Mouse (Mus musculus) C2C12 (cell line): ENCODE measurements around the gene Gata1.

ENCODE experiments used
- CEBPB ChIP-seq: IDR thresholded peaks from one replicate; pipeline ENCODE4 v1.6.1; 2011; ENCODE audit warnings: low read depth, mild to moderate bottlenecking, control low read depth, moderate library complexity
- CTCF ChIP-seq: IDR thresholded peaks from one replicate; pipeline ENCODE4 v1.5.1; 2011; ENCODE audit not compliant: control insufficient read depth, insufficient read depth, insufficient read length
- FOSL1 ChIP-seq: IDR thresholded peaks from one replicate; pipeline ENCODE4 v1.8.0; 2011; ENCODE audit warnings: mild to moderate bottlenecking, low read length; ENCODE audit not compliant: poor library complexity, insufficient read depth, severe bottlenecking
- MAX ChIP-seq: IDR thresholded peaks from one replicate; pipeline ENCODE4 v1.6.1; 2011; ENCODE audit warnings: mild to moderate bottlenecking, control low read depth
- MYOD1 ChIP-seq: IDR thresholded peaks from one replicate; pipeline ENCODE4 v1.6.1; 2011; ENCODE audit warnings: low read depth; ENCODE audit not compliant: control insufficient read depth, insufficient read length
- MYOG ChIP-seq: IDR thresholded peaks from one replicate; pipeline ENCODE4 v1.6.1; 2011; ENCODE audit not compliant: control insufficient read depth, insufficient read length; ENCODE audit errors: extremely low read depth
- USF1 ChIP-seq: IDR thresholded peaks from one replicate; pipeline ENCODE4 v1.6.1; 2011; ENCODE audit warnings: low read depth, mild to moderate bottlenecking, control low read depth, moderate library complexity

- TF ChIP-seq CTCF (no peak), CEBPB (no peak), MAX (no peak), USF1 (no peak), FOSL1 (no peak), MYOG (no peak), MYOD1 (no peak)
Measured at GRCm38 (mm10) chrX:7963829-7964626, 13.8 kb downstream of the Gata1 start.
